Mouse (Mus musculus): ENCODE results near the gene Atxn1l. TPM values are rescaled to one million over a fixed set of nuclear protein-coding genes. Genes with fewer than 3 reads are reported as not detected.

Atxn1l gene
- polyA plus RNA-seq, 1 experiment from 2014 or later = 4.9 TPM

GRCm38 (mm10) chr8:109692443-109693145 lies 44.9 kb downstream of the Atxn1l start:
- H3K9me3 ChIP-seq (replicated peaks; ENCODE audit: control insufficient read depth, low read length) = no peaks in the 10 kb centered on the region
- under 1% methylated on average over 38 of the region's 38 CpGs for WGBS

DNA sequence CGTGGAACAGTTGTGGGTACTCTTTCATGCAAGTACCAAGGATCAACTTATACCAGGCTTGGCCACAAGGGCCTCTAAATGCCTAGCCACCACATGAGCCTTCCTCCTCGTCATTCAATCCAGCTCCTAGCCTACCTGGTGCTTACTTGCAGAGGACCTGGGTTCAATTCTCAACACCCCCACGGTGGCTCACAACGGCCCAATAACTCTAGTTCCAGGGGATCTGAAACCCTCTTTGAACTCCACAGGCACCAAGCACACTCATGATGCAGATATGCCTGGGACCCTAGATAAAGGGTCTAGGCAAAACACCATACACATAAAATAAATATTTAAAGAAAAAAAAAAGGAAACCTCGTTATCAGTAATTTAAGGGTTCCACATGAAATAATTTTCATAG lies 45.8 kb downstream of the Atxn1l start:
- 48% methylated on average over 5 of the region's 5 CpGs for WGBS
- Histone ChIP-seq H3K4me3 (ENCODE audit: low read length) (peak overlapping the region; percentile 70), H3K4me1 (ENCODE audit: control insufficient read depth, insufficient read depth, low read length) (peaks cover 21% of the 10 kb centered on the region), H3K9ac (ENCODE audit: low read length) (peak overlapping the region; percentile 88), H3K27ac (ENCODE audit: low read length) (no peak overlapping the region; the same call in 1 of the 2 replicates), H3K27me3 (ENCODE audit: control insufficient read depth, insufficient read depth, low read length) (no peaks in the 10 kb centered on the region), H3K9me3 (replicated peaks; ENCODE audit: control insufficient read depth, low read length) (no peaks in the 10 kb centered on the region), H3K36me3 (ENCODE audit: control insufficient read depth, insufficient read depth) (no peaks in the 10 kb centered on the region), H3K4me2 (ENCODE audit: low read depth, low read length) (peak overlapping the region; percentile 81)
- ATAC-seq (replicated peaks; ENCODE audit: extremely low read depth, insufficient read depth, low FRiP score) = no peak

More at GRCm38 (mm10) chr8:109692443-109693145, 44.9 kb downstream of the Atxn1l start:
- Histone ChIP-seq H3K27me3 (ENCODE audit: control insufficient read depth, insufficient read depth, low read length) (no peaks in the 10 kb centered on the region), H3K27ac (ENCODE audit: low read length) (peak overlapping the region; percentile 83), H3K9ac (ENCODE audit: low read length) (peak overlapping the region; percentile 88), H3K36me3 (ENCODE audit: control insufficient read depth, insufficient read depth) (no peaks in the 10 kb centered on the region), H3K4me1 (ENCODE audit: control insufficient read depth, insufficient read depth, low read length) (peaks cover 21% of the 10 kb centered on the region), H3K4me3 (ENCODE audit: low read length) (peak overlapping the region; percentile 70), H3K4me2 (ENCODE audit: low read depth, low read length) (peak overlapping the region; percentile 81)
- ATAC-seq (replicated peaks; ENCODE audit: extremely low read depth, insufficient read depth, low FRiP score) = peak; percentile 61

- Histone ChIP-seq H3K27me3 (ENCODE audit: control insufficient read depth, insufficient read depth, low read length) (no peaks in the 10 kb centered on the region), H3K4me3 (ENCODE audit: low read length) (no peak overlapping the region), H3K9ac (ENCODE audit: low read length) (no peak overlapping the region), H3K4me2 (ENCODE audit: low read depth, low read length) (no peak overlapping the region), H3K27ac (ENCODE audit: low read length) (no peak overlapping the region), H3K36me3 (ENCODE audit: control insufficient read depth, insufficient read depth) (peaks cover 7% of the 10 kb centered on the region), H3K4me1 (ENCODE audit: control insufficient read depth, insufficient read depth, low read length) (peaks cover 16% of the 10 kb centered on the region), H3K9me3 (replicated peaks; ENCODE audit: control insufficient read depth, low read length) (no peaks in the 10 kb centered on the region)
- ATAC-seq (replicated peaks; ENCODE audit: extremely low read depth, insufficient read depth, low FRiP score) = no peak
- 88% methylated on average over 5 of the region's 5 CpGs for WGBS
Measured at GRCm38 (mm10) chr8:109687248-109687647, 50.3 kb downstream of the Atxn1l start.

- H3K36me3 ChIP-seq (ENCODE audit: control insufficient read depth, insufficient read depth) = peaks cover 48% of the 10 kb centered on the region
Measured at GRCm38 (mm10) chr8:109682120-109682519, 55.4 kb downstream of the Atxn1l start.

DNA sequence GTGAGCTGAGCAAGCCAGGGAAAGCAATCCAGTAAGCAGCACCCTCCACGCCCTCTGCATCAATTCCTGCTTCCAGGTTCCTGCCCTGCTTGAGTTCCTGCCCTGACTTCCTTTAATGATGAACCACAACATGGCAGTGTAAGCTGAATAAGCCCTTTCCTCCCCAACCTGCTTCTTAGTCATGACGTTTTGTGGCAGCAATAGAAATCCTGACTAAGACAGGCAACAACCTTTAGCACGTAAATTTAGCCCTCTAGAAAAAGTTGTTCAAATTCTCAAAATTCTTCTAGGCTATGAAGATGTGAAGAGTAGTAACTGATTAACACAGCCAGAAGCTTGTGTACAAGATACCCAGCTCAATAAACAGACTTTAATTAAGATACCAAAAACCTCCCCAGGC lies 56.0 kb downstream of the Atxn1l start:
- H3K36me3 ChIP-seq (ENCODE audit: control insufficient read depth, insufficient read depth) = peaks cover 52% of the 10 kb centered on the region
- H3K9me3 ChIP-seq (replicated peaks; ENCODE audit: control insufficient read depth, low read length) = no peaks in the 10 kb centered on the region
- H3K4me3 ChIP-seq (ENCODE audit: low read length) = no peak overlapping the region
- no peak overlapping the region for H3K4me2 ChIP-seq (ENCODE audit: low read depth, low read length)
- H3K9ac ChIP-seq (ENCODE audit: low read length) = no peak overlapping the region
- no peak overlapping the region for H3K27ac ChIP-seq (ENCODE audit: low read length)
- no peaks in the 10 kb centered on the region for H3K4me1 ChIP-seq (ENCODE audit: control insufficient read depth, insufficient read depth, low read length)
- ATAC-seq (replicated peaks; ENCODE audit: extremely low read depth, insufficient read depth, low FRiP score) = no peak
- no peaks in the 10 kb centered on the region for H3K27me3 ChIP-seq (ENCODE audit: control insufficient read depth, insufficient read depth, low read length)
- WGBS = 77% methylated on average over 3 of the region's 3 CpGs

More at GRCm38 (mm10) chr8:109682120-109682519, 55.4 kb downstream of the Atxn1l start:
- no peak for ATAC-seq (replicated peaks; ENCODE audit: extremely low read depth, insufficient read depth, low FRiP score)
- H3K27ac ChIP-seq (ENCODE audit: low read length) = no peak overlapping the region
- H3K27me3 ChIP-seq (ENCODE audit: control insufficient read depth, insufficient read depth, low read length) = no peaks in the 10 kb centered on the region
- H3K4me1 ChIP-seq (ENCODE audit: control insufficient read depth, insufficient read depth, low read length) = no peaks in the 10 kb centered on the region
- WGBS = 91% methylated on average over 5 of the region's 5 CpGs
- no peak overlapping the region for H3K4me2 ChIP-seq (ENCODE audit: low read depth, low read length)
- H3K9ac ChIP-seq (ENCODE audit: low read length) = no peak overlapping the region
- no peaks in the 10 kb centered on the region for H3K9me3 ChIP-seq (replicated peaks; ENCODE audit: control insufficient read depth, low read length)
- no peak overlapping the region for H3K4me3 ChIP-seq (ENCODE audit: low read length)

Other genes with a start within 250 kb of the Atxn1l start
- 0.05 and 0.11 TPM in 2 replicates for gene Pmfbp1, start 243.7 kb downstream of the Atxn1l start, polyA plus RNA-seq (2015; fragmentation: Nextera tagmentation; extraction: Ambion mirVana)
- gene Dhx38, start 171.9 kb downstream of the Atxn1l start, polyA plus RNA-seq (2015; fragmentation: Nextera tagmentation; extraction: Ambion mirVana) = 13.9 and 14.5 TPM in 2 replicates
- 17.4 and 19.0 TPM in 2 replicates for gene Txnl4b, start 171.8 kb downstream of the Atxn1l start, polyA plus RNA-seq (2015; fragmentation: Nextera tagmentation; extraction: Ambion mirVana)
- 4.8 and 8.1 TPM in 2 replicates for gene Hp, start 158.6 kb downstream of the Atxn1l start, polyA plus RNA-seq (2015; fragmentation: Nextera tagmentation; extraction: Ambion mirVana)
- gene Dhodh, start 129.1 kb downstream of the Atxn1l start, polyA plus RNA-seq (2015; fragmentation: Nextera tagmentation; extraction: Ambion mirVana) = 36.5 and 40.4 TPM in 2 replicates
- gene Pkd1l3, start 123.2 kb downstream of the Atxn1l start, polyA plus RNA-seq (2015; fragmentation: Nextera tagmentation; extraction: Ambion mirVana) = 0.09 and 0.10 TPM in 2 replicates
- gene Ist1, start 44.5 kb downstream of the Atxn1l start, polyA plus RNA-seq (2015; fragmentation: Nextera tagmentation; extraction: Ambion mirVana) = 95.4 and 98.4 TPM in 2 replicates
- gene Zfp821, start 32.2 kb downstream of the Atxn1l start, polyA plus RNA-seq (2015; fragmentation: Nextera tagmentation; extraction: Ambion mirVana) = 17.1 and 18.5 TPM in 2 replicates
- 26.1 and 30.0 TPM in 2 replicates for gene Ap1g1, start 40.8 kb upstream of the Atxn1l start, polyA plus RNA-seq (2015; fragmentation: Nextera tagmentation; extraction: Ambion mirVana)
- gene Phlpp2, start 130.8 kb upstream of the Atxn1l start, polyA plus RNA-seq (2015; fragmentation: Nextera tagmentation; extraction: Ambion mirVana) = 1.3 and 1.9 TPM in 2 replicates
- 0.51 and 1.3 TPM in 2 replicates for gene Marveld3, start 224.5 kb upstream of the Atxn1l start, polyA plus RNA-seq (2015; fragmentation: Nextera tagmentation; extraction: Ambion mirVana)

All from heart, embryonic 16.5 days (tissue).